Mouse (Mus musculus): ENCODE data around the gene Tpx2.

- TF ChIP-seq POLR2A (IDR thresholded peaks at IDR 0.05; ENCODE audit: low read depth, low read length), result no peak
- no peak for TF ChIP-seq CTCF (IDR thresholded peaks at IDR 0.05; ENCODE audit: extremely low read depth, insufficient read length, insufficient replicate concordance, low read depth, low read length)
Observed at GRCm38 (mm10) chr2:152811336-152812165, 36.2 kb upstream of the Tpx2 start.
